Mouse (Mus musculus) liver, embryonic 14.5 days (tissue): ENCODE data around the gene Gm17334. TPM values are rescaled to one million over a fixed set of nuclear protein-coding genes. Genes with fewer than 3 reads are reported as not detected.

ENCODE experiments used
- ATAC-seq: fragments of 200-750 bp; cut with Nextera tagmentation; 2 replicates; pipeline ENCODE4 v1.8.0; 2017; ENCODE audit warnings: moderate number of reproducible peaks, mild to moderate bottlenecking, moderate library complexity; ENCODE audit not compliant: insufficient read depth
- DNase-seq, 3 experiments: peaks; one replicate each; pipeline ENCODE4 v3.0.0-alpha.2; 2012 to 2013; ENCODE audit warnings: low read depth in 3 of 3, low spot score in 3 of 3
- H3K27ac ChIP-seq: fragments of 300-500 bp; sonication (generic); 2 replicates; pipeline ENCODE4 v1.5.1; 2014; ENCODE audit warnings: moderate library complexity, mild to moderate bottlenecking, control low read depth, inconsistent platforms
- H3K27me3 ChIP-seq: fragments of 300-500 bp; sonication (generic); 2 replicates; pipeline ENCODE4 v1.6.1; 2014; ENCODE audit warnings: mild to moderate bottlenecking, low read length, moderate library complexity; ENCODE audit not compliant: control insufficient read depth, insufficient read depth
- H3K36me3 ChIP-seq: fragments of 300-500 bp; sonication (generic); replicated peaks from 2 replicates; pipeline ENCODE4 v1.6.1; 2014; ENCODE audit warnings: low read depth; ENCODE audit not compliant: control insufficient read depth, insufficient read depth
- H3K4me1 ChIP-seq, 2 experiments: fragments of 200-500 bp in 1 of 2; fragments of 300-500 bp in 1 of 2; sonication (generic) in 1 of 2; replicated peaks; 2 replicates each; pipeline ENCODE4 v1.6.1; 2012 to 2014; ENCODE audit warnings: antibody characterized with exemption in 1 of 2, inconsistent platforms in 1 of 2, low read length in 1 of 2; ENCODE audit not compliant: control insufficient read depth in 2 of 2, insufficient read depth in 2 of 2
- H3K4me2 ChIP-seq: fragments of 300-500 bp; sonication (generic); 2 replicates; pipeline ENCODE4 v1.6.1; 2014; ENCODE audit warnings: low read depth, mild to moderate bottlenecking, control low read depth, moderate library complexity
- H3K4me3 ChIP-seq, 2 experiments: fragments of 200-500 bp in 1 of 2; fragments of 300-500 bp in 1 of 2; sonication (generic) in 1 of 2; 2 replicates each; pipeline ENCODE4 v1.5.1; 2012 to 2014; ENCODE audit warnings: low read depth in 2 of 2, low read length in 2 of 2, mild to moderate bottlenecking in 2 of 2, control low read depth in 1 of 2, inconsistent platforms in 1 of 2, moderate library complexity in 1 of 2; ENCODE audit not compliant: insufficient read depth in 1 of 2
- H3K9ac ChIP-seq: fragments of 300-500 bp; sonication (generic); replicated peaks from 2 replicates; pipeline ENCODE4 v1.6.1; 2014; ENCODE audit warnings: mild to moderate bottlenecking, control low read depth, moderate library complexity
- H3K9me3 ChIP-seq: fragments of 300-500 bp; sonication (generic); 2 replicates; pipeline ENCODE4 v1.6.1; 2016; ENCODE audit warnings: low read length, mixed read lengths; ENCODE audit not compliant: control insufficient read depth
- CTCF ChIP-seq: IDR thresholded peaks from 2 replicates; pipeline ENCODE4 v1.5.1; 2016; ENCODE audit warnings: antibody characterized with exemption, low read depth, control low read depth
- EP300 ChIP-seq: IDR thresholded peaks from 2 replicates; pipeline ENCODE4 v1.6.1; 2016; ENCODE audit warnings: antibody characterized with exemption, low read depth
- WGBS: fragments of 180-500 bp; shearing (Covaris S2); extraction: QIAGEN DNeasy Blood & Tissue Kit; methylation state at CpG from one replicate; pipeline ENCODE4 v1.1.7; 2014; ENCODE audit not compliant: insufficient replicate concordance; 5-methylcytosine and 5-hydroxymethylcytosine counted together
- polyA plus RNA-seq, 2 experiments: library from polyadenylated mRNA; depleted of rRNA in 1 of 2; stranded (reverse) in 1 of 2; unstranded in 1 of 2; fragments of >200 nt; fragmentation: Nextera tagmentation in 1 of 2; extraction: Ambion mirVana in 1 of 2; gene quantifications; 2 replicates each; pipeline versions ENCODE4 v1.2.1 to v1.2.3; 2012 to 2014

The Gm17334 gene
- polyA plus RNA-seq, 2 experiments, result not detected

DNA sequence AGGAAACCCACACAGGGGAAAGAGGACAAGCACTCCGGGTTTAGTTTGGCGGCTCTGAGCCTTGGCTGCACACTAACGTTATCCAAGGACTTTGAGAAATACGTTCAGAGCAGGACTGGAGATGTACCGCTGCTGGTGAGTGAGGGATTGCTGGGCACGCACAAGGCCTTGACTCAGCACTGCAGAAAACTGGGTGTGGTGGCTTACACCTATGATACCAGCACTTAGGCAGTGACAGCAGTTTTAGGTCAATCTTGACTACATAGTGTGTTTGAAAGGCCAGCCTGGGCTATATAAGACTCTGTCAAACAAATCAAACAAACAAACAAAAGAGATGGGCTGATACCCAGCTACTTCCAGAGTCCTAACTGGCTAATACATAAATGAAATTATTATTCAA lies 30.5 kb upstream of the Gm17334 start:
- H3K27ac ChIP-seq, result no peak overlapping the region
- H3K4me2 ChIP-seq, result no peak overlapping the region
- no peaks in the 10 kb centered on the region for H3K9me3 ChIP-seq
- DNase-seq (no peak), ATAC-seq (no peak)
- H3K9ac ChIP-seq, result no peak overlapping the region
- peaks cover 0 to 6% of the 10 kb centered on the region in 2 experiments; a peak in 1 of 4 replicates for H3K4me1 ChIP-seq
- H3K27me3 ChIP-seq, result no peaks in the 10 kb centered on the region
- no peaks in the 10 kb centered on the region for H3K36me3 ChIP-seq
- WGBS, result 41% methylated on average over 6 of the region's 6 CpGs
- TF ChIP-seq EP300 (no peak), CTCF (no peak)
- H3K4me3 ChIP-seq, result no peak overlapping the region

DNA sequence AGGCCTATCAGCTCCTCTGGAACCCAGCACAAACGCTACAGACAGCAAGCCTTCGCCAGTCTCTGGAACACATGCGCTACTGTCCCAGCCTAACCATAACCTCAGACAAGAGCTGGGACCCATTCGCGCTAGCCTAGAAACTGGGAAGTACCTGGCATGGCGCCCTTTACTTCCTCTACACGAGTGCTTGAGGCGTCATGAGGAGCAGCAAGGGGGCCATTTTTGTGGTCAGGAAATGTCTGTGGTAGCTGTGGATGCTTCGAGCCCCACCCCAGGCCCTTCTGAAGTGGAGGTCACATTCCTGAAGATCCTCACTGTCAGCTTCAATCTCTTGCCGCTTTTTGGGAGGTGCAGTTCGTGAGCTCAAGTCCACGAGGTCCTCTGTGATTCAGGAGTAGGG lies 30.1 kb upstream of the Gm17334 start:
- Histone ChIP-seq H3K9ac (no peak overlapping the region), H3K27me3 (no peaks in the 10 kb centered on the region), H3K9me3 (no peaks in the 10 kb centered on the region), H3K4me1 (peaks cover 0 to 6% of the 10 kb centered on the region in 2 experiments; a peak in 1 of 4 replicates), H3K27ac (no peak overlapping the region), H3K4me3 (no peak overlapping the region), H3K4me2 (no peak overlapping the region), H3K36me3 (no peaks in the 10 kb centered on the region)
- 33% methylated on average over 12 of the region's 12 CpGs for WGBS
- no peak for DNase-seq
- no peak for ATAC-seq
- TF ChIP-seq EP300 (no peak), CTCF (no peak)

DNA sequence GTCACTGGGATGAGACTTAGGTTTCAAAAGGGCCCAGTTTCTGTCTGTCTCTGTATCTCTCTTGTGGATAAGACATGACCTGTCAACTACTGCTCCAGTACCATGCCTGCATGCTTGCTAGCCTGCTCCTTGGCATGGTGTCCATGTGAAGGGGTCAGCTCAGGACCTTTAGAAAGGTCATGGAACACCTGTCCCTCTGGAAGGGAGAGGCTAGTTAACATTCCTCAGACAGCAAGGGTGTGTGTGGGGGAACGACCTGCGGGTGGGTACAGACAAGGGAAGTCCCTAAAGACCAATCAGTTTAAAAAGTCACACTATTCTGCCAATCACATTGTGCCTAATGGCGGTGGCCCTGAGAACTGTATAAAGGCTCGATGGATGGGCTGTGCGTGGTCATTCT lies 28.0 kb upstream of the Gm17334 start:
- H3K36me3 ChIP-seq, result no peaks in the 10 kb centered on the region
- no peak for TF ChIP-seq EP300
- TF ChIP-seq CTCF, result no peak
- no peak overlapping the region for H3K4me2 ChIP-seq
- ATAC-seq (no peak), DNase-seq (no peak)
- no peak overlapping the region for H3K4me3 ChIP-seq
- H3K27me3 ChIP-seq, result no peaks in the 10 kb centered on the region
- peaks cover 0 to 15% of the 10 kb centered on the region in 2 experiments; a peak in 2 of 4 replicates for H3K4me1 ChIP-seq
- H3K27ac ChIP-seq, result no peak overlapping the region
- WGBS, result 74% methylated on average over 5 of the region's 5 CpGs
- no peak overlapping the region for H3K9ac ChIP-seq
- H3K9me3 ChIP-seq, result no peaks in the 10 kb centered on the region

DNA sequence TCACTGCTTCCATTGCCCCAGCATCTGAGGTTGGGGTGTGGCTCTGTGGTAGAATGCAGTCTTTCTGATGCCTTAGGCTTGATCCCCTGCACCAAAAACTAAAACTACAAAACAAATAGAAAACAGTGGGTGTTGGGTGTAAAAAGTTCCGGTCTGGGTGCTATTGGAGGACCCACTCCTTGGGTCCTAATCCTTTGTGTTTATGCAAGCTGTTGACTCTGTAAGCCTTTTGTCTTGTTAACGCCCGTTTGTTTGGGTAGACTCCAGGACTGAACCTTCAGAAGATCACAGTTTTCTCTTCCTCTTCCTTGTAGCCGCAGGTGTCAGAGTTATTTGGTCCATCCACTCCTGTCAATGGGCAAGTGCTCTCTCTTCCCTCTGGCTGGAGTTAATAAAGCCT lies 27.0 kb upstream of the Gm17334 start:
- no peak overlapping the region for H3K4me3 ChIP-seq
- no peak overlapping the region for H3K9ac ChIP-seq
- H3K4me2 ChIP-seq, result no peak overlapping the region
- H3K4me1 ChIP-seq, result peaks cover 0 to 19% of the 10 kb centered on the region in 2 experiments; a peak in 2 of 4 replicates
- DNase-seq (no peak), ATAC-seq (no peak)
- H3K27me3 ChIP-seq, result no peaks in the 10 kb centered on the region
- H3K27ac ChIP-seq, result no peak overlapping the region
- no peaks in the 10 kb centered on the region for H3K9me3 ChIP-seq
- no peaks in the 10 kb centered on the region for H3K36me3 ChIP-seq
- 61% methylated on average over 4 of the region's 4 CpGs for WGBS
- TF ChIP-seq EP300 (no peak), CTCF (no peak)

DNA sequence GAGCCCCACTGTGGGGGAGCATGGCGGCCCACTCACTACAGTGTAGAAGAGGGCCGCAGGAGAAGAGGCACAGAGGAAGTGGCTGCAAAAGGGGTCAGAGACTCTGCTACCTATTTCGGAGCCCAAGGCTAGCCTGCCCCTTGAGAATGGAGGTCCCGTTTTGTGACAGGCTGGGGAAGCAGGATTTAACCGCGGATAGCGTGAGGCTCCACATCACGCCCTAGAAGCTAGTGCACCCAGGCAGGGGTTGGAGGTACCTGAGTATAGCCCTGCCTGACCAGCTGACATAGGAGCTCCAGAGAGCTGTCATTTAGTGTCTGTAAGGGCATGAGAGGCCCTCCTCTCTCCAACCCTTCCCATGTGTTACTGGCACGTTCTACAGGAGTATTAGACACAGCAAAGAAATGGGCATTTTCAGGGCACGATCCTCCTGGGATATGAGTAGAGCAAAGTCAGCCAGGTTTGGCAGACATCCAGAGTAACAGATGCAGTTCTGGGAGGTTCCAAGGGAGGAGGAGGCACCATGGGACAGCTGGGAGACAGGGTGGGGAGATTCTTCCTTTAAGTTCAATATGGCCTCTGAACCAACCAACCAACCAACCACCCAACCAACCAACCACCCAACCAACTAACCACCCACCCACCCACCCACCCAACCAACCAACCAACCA lies 25.2 kb upstream of the Gm17334 start:
- no peaks in the 10 kb centered on the region for H3K27me3 ChIP-seq
- H3K36me3 ChIP-seq, result no peaks in the 10 kb centered on the region
- ATAC-seq, result no peak
- H3K27ac ChIP-seq, result no peak overlapping the region
- TF ChIP-seq CTCF (no peak), EP300 (no peak)
- 65% methylated on average over 10 of the region's 10 CpGs for WGBS
- peaks cover 0 to 20% of the 10 kb centered on the region in 2 experiments; a peak in 2 of 4 replicates for H3K4me1 ChIP-seq
- H3K4me2 ChIP-seq, result no peak overlapping the region
- H3K9ac ChIP-seq, result no peak overlapping the region
- DNase-seq, result no peak
- H3K4me3 ChIP-seq, result no peak overlapping the region
- H3K9me3 ChIP-seq, result no peaks in the 10 kb centered on the region
